Mouse (Mus musculus) kidney, adult 2 months (tissue): ENCODE results near the gene Odf3l1. TPM values are rescaled to one million over a fixed set of nuclear protein-coding genes. Genes with fewer than 3 reads are reported as not detected.

ENCODE experiments used
- DNase-seq: peaks from one replicate; pipeline ENCODE4 v3.0.0; 2021
- H3K27ac ChIP-seq: fragments of 200-500 bp; 2 replicates; pipeline ENCODE4 v1.5.1; 2012; ENCODE audit warnings: low read depth, low read length, control low read depth, inconsistent platforms; ENCODE audit not compliant: insufficient read depth
- H3K27me3 ChIP-seq: fragments of 200-500 bp; replicated peaks from 2 replicates; pipeline ENCODE4 v1.6.1; 2012; ENCODE audit warnings: mild to moderate bottlenecking, moderate library complexity, low read length, inconsistent platforms; ENCODE audit not compliant: control insufficient read depth, insufficient read depth
- H3K36me3 ChIP-seq: fragments of 200-500 bp; 2 replicates; pipeline ENCODE4 v1.6.1; 2012; ENCODE audit warnings: mild to moderate bottlenecking, moderate library complexity, low read length, inconsistent platforms; ENCODE audit not compliant: control insufficient read depth, insufficient read depth
- H3K4me1 ChIP-seq: fragments of 200-500 bp; 2 replicates; pipeline ENCODE4 v1.6.1; 2011; ENCODE audit warnings: low read length; ENCODE audit not compliant: control insufficient read depth, insufficient read depth
- H3K4me3 ChIP-seq: fragments of 200-500 bp; 2 replicates; pipeline ENCODE4 v1.5.1; 2011; ENCODE audit warnings: mild to moderate bottlenecking, low read depth, low read length, control low read depth; ENCODE audit not compliant: insufficient read depth
- CTCF ChIP-seq: fragments of 200-500 bp; conservative IDR thresholded peaks from 2 replicates; pipeline ENCODE4 v1.5.1; 2011; ENCODE audit warnings: low read depth, mild to moderate bottlenecking, control low read depth, low read length, moderate library complexity, mixed read lengths; ENCODE audit not compliant: insufficient read depth, insufficient read length
- POLR2A ChIP-seq: fragments of 200-500 bp; IDR thresholded peaks from one replicate; pipeline ENCODE4 v1.6.1; 2011; ENCODE audit warnings: low read depth, low read length, control low read depth
- WGBS: fragments of 180-500 bp; shearing (Covaris S2); methylation state at CpG from one replicate; pipeline ENCODE4 v1.1.7; 2018; 5-methylcytosine and 5-hydroxymethylcytosine counted together
- polyA plus RNA-seq: library from polyadenylated mRNA; depleted of rRNA; stranded (reverse); fragments of >200 nt; gene quantifications from 2 replicates; pipeline ENCODE4 v1.2.3, GENCODE M21; 2012

The Odf3l1 gene
- polyA plus RNA-seq, 1 experiment: 2.0 TPM

GRCm38 (mm10) chr9:56850128-56850904 lies 14.2 kb downstream of the Odf3l1 start:
- no peak overlapping the region for H3K27ac ChIP-seq
- H3K36me3 ChIP-seq: no peaks in the 10 kb centered on the region
- TF ChIP-seq POLR2A: no peak
- TF ChIP-seq CTCF: no peak
- whole genome bisulfite sequencing: 71% methylated on average over 14 of the region's 14 CpGs
- H3K4me1 ChIP-seq: no peaks in the 10 kb centered on the region
- H3K4me3 ChIP-seq: no peak overlapping the region
- DNase-seq: peak; percentile 26
- H3K27me3 ChIP-seq: no peaks in the 10 kb centered on the region

- TF ChIP-seq POLR2A (no peak), CTCF (peak; percentile 87)
- no peaks in the 10 kb centered on the region for H3K27me3 ChIP-seq
- 23% methylated on average over 3 of the region's 3 CpGs for WGBS
- no peak overlapping the region for H3K27ac ChIP-seq
- H3K4me3 ChIP-seq: no peak overlapping the region
- H3K4me1 ChIP-seq: no peaks in the 10 kb centered on the region
- DNase-seq: peak; percentile 78
- H3K36me3 ChIP-seq: no peaks in the 10 kb centered on the region
Measured at GRCm38 (mm10) chr9:56847523-56847922, 17.0 kb downstream of the Odf3l1 start.

- WGBS: 52% methylated on average over 8 of the region's 8 CpGs
- no peak for DNase-seq
- no peak overlapping the region for H3K4me3 ChIP-seq
- H3K4me1 ChIP-seq: no peaks in the 10 kb centered on the region
- H3K27ac ChIP-seq: no peak overlapping the region
- no peaks in the 10 kb centered on the region for H3K36me3 ChIP-seq
- TF ChIP-seq POLR2A (no peak), CTCF (no peak)
- no peaks in the 10 kb centered on the region for H3K27me3 ChIP-seq
Measured at GRCm38 (mm10) chr9:56844644-56845043, 19.8 kb downstream of the Odf3l1 start.

- Histone ChIP-seq H3K27me3 (no peaks in the 10 kb centered on the region), H3K4me1 (no peaks in the 10 kb centered on the region), H3K27ac (no peak overlapping the region), H3K36me3 (no peaks in the 10 kb centered on the region), H3K4me3 (no peak overlapping the region)
- WGBS: 18% methylated on average over 7 of the region's 7 CpGs
- DNase-seq: peak; percentile 78
- TF ChIP-seq CTCF (peak; percentile 92), POLR2A (no peak)
Measured at GRCm38 (mm10) chr9:56843679-56844188, 20.7 kb downstream of the Odf3l1 start.

- H3K4me1 ChIP-seq: no peaks in the 10 kb centered on the region
- H3K36me3 ChIP-seq: no peaks in the 10 kb centered on the region
- WGBS: 30% methylated on average over 3 of the region's 3 CpGs
- DNase-seq: no peak
- H3K4me3 ChIP-seq: no peak overlapping the region
- TF ChIP-seq POLR2A: no peak
- no peak for TF ChIP-seq CTCF
- no peaks in the 10 kb centered on the region for H3K27me3 ChIP-seq
- H3K27ac ChIP-seq: no peak overlapping the region
Measured at GRCm38 (mm10) chr9:56842303-56842719, 22.2 kb downstream of the Odf3l1 start.

GRCm38 (mm10) chr9:56841864-56842263 lies 22.6 kb downstream of the Odf3l1 start:
- no peak for TF ChIP-seq CTCF
- no peak for TF ChIP-seq POLR2A
- no peaks in the 10 kb centered on the region for H3K36me3 ChIP-seq
- H3K27ac ChIP-seq: no peak overlapping the region
- DNase-seq: no peak
- no peaks in the 10 kb centered on the region for H3K4me1 ChIP-seq
- no peaks in the 10 kb centered on the region for H3K27me3 ChIP-seq
- no peak overlapping the region for H3K4me3 ChIP-seq

GRCm38 (mm10) chr9:56840721-56841120 lies 23.8 kb downstream of the Odf3l1 start:
- 70% methylated on average over 5 of the region's 5 CpGs for WGBS
- Histone ChIP-seq H3K36me3 (no peaks in the 10 kb centered on the region), H3K27me3 (no peaks in the 10 kb centered on the region), H3K4me3 (no peak overlapping the region), H3K4me1 (no peaks in the 10 kb centered on the region), H3K27ac (no peak overlapping the region)
- no peak for TF ChIP-seq POLR2A
- no peak for TF ChIP-seq CTCF
- no peak for DNase-seq
